Mouse (Mus musculus) right cerebral cortex, adult 18-20 months (tissue): Measurements from ENCODE around the gene Cd59b.
"Not testable (repeated sequence)": the region's sequence is repeated elsewhere in the genome, so short reads cannot be mapped to it uniquely, and the experiment has no call there.

Experiments
- DNase-seq: peaks from one replicate; pipeline ENCODE4 v3.0.0; 2022; ENCODE audit warnings: mixed read lengths

Cd59b gene

GRCm38 (mm10) chr2:104068450-104068849 lies 1.2 kb upstream of the Cd59b start, which contains the start of gene Gm10799:
TSS of gene Gm10799 (minus strand) at chr2:104068550.
- DNase-seq, result not testable (repeated sequence)

- not testable (repeated sequence) for DNase-seq
Observed at GRCm38 (mm10) chr2:104078285-104078684, 8.6 kb downstream of the Cd59b start.

- DNase-seq, result not testable (repeated sequence)
Observed at GRCm38 (mm10) chr2:104081436-104082050, 11.9 kb downstream of the Cd59b start.

GRCm38 (mm10) chr2:104082474-104082873 lies 12.8 kb downstream of the Cd59b start:
- DNase-seq, result no peak

GRCm38 (mm10) chr2:104084027-104084426 lies 14.4 kb downstream of the Cd59b start:
- not testable (repeated sequence) for DNase-seq

- not testable (repeated sequence) for DNase-seq
Observed at GRCm38 (mm10) chr2:104087562-104087961, 17.9 kb downstream of the Cd59b start.

- DNase-seq, result no peak
Observed at GRCm38 (mm10) chr2:104093305-104093704, 23.7 kb downstream of the Cd59b start.

- DNase-seq, result peak; percentile 54
Observed at GRCm38 (mm10) chr2:104095741-104096213, 26.1 kb downstream of the Cd59b start, which contains the start of gene Cd59a. TSS of gene Cd59a (plus strand) at chr2:104095801.

GRCm38 (mm10) chr2:104096256-104096655 lies 26.6 kb downstream of the Cd59b start:
- DNase-seq, result no peak

- DNase-seq, result not testable (repeated sequence)
Observed at GRCm38 (mm10) chr2:104096796-104097195, 27.1 kb downstream of the Cd59b start.

GRCm38 (mm10) chr2:104097396-104097795 lies 27.7 kb downstream of the Cd59b start:
- not testable (repeated sequence) for DNase-seq

GRCm38 (mm10) chr2:104098529-104099230 lies 29.0 kb downstream of the Cd59b start:
- DNase-seq, result no peak

GRCm38 (mm10) chr2:104099231-104099585 lies 29.6 kb downstream of the Cd59b start:
- no peak for DNase-seq

- no peak for DNase-seq
Observed at GRCm38 (mm10) chr2:104099946-104100345, 30.3 kb downstream of the Cd59b start.

GRCm38 (mm10) chr2:104104800-104105199 lies 35.2 kb downstream of the Cd59b start:
- no peak for DNase-seq

GRCm38 (mm10) chr2:104109021-104109420 lies 39.4 kb downstream of the Cd59b start:
- DNase-seq, result not testable (repeated sequence)

GRCm38 (mm10) chr2:104109528-104109927 lies 39.9 kb downstream of the Cd59b start:
- no peak for DNase-seq

GRCm38 (mm10) chr2:104110031-104110430 lies 40.4 kb downstream of the Cd59b start:
- DNase-seq, result no peak

- DNase-seq, result not testable (repeated sequence)
Observed at GRCm38 (mm10) chr2:104111170-104111797, 41.6 kb downstream of the Cd59b start.

- not testable (repeated sequence) for DNase-seq
Observed at GRCm38 (mm10) chr2:104113563-104113962, 43.9 kb downstream of the Cd59b start.

- no peak for DNase-seq
Observed at GRCm38 (mm10) chr2:104114898-104115297, 45.2 kb downstream of the Cd59b start.

- DNase-seq, result not testable (repeated sequence)
Observed at GRCm38 (mm10) chr2:104117173-104117572, 47.5 kb downstream of the Cd59b start.

GRCm38 (mm10) chr2:104119097-104119496 lies 49.4 kb downstream of the Cd59b start:
- no peak for DNase-seq

- no peak for DNase-seq
Observed at GRCm38 (mm10) chr2:104120312-104120711, 50.7 kb downstream of the Cd59b start.
